Mouse (Mus musculus): ENCODE measurements around the gene Slfn1. TPM values are rescaled to one million over a fixed set of nuclear protein-coding genes. Genes with fewer than 3 reads are reported as not detected.
"Not testable (repeated sequence)": the region's sequence is repeated elsewhere in the genome, so short reads cannot be mapped to it uniquely, and the experiment has no call there.

Gene Slfn1
- total RNA-seq (2021) = 0.48 and 5.3 TPM in 2 replicates
- long read RNA-seq, experiment 1 = 0 reads
- long read RNA-seq, experiment 2 = 0 reads

DNA sequence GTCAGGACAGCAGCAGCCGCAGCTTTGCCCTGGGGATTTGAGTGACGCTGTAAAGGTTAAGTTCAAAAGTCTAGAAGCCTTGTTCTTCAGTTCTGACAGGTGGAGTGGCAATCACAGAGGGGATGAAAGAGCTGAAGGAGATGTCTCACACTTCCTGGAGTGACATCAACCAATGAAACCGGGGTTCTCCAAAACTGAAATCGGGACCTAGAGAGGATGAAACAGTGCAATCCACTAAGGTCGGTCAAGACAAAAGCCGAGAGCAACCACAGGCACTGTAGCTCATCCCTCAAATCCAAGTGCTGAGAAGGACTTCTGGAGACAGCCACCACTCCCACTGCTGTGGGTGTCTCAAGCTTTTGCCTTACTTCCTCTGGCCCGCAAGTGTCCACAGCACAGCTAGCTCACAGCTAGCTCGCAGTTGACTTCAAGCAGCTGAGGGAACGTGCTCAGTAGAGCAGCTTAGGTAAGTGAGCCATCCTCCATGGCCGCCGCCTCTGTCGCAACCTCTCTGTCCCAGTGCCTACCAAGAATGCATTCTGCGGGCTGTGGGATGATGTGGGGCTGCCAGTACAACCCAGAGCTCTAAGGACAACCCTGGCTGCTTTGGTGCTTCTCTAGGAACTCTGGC lies at the start of gene Slfn1:
Gene Slfn1 (plus strand): TSS at position 253 of the 631 bp plus-strand sequence.
- DNase-seq = no peak

GRCm38 (mm10) chr11:83067982-83068694 lies 48.5 kb upstream of the Slfn1 start:
- no peak for DNase-seq

DNA sequence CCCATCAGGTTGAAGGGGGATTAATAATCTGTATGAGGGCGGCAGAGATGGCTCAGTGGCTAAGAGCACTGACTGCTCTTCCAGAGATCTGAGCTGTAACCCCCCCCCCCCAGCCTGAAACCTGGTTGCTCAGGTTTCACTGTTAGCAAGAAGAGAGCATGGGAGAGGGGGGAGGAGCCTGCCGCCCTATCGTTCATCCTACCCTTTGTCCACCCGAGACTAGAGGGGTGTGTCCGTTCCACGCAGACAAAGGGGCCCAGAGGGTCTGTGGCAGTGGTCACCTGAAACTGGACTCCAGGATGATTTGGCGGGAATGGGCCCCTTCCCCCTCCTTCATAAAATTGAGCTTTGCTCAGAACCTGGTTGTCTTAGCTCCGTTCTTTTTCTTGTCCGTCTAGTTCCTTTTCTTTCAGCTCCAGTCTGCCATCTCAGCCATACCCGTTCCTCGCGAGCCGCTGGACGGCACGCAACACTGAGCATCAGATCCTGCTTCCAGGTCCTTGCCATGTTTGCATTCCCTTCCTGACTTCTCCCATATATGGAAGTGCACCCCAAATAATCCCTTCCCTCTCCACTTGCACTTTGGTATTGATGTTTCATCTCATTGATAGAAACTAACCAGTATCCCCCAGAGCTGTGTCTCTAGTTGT lies 46.2 kb upstream of the Slfn1 start:
- DNase-seq = no peak

GRCm38 (mm10) chr11:83077714-83078422 lies 38.8 kb upstream of the Slfn1 start:
- peak; percentile 76 for DNase-seq

- no peak for DNase-seq
Observed at GRCm38 (mm10) chr11:83078423-83079140, 38.1 kb upstream of the Slfn1 start.

DNA sequence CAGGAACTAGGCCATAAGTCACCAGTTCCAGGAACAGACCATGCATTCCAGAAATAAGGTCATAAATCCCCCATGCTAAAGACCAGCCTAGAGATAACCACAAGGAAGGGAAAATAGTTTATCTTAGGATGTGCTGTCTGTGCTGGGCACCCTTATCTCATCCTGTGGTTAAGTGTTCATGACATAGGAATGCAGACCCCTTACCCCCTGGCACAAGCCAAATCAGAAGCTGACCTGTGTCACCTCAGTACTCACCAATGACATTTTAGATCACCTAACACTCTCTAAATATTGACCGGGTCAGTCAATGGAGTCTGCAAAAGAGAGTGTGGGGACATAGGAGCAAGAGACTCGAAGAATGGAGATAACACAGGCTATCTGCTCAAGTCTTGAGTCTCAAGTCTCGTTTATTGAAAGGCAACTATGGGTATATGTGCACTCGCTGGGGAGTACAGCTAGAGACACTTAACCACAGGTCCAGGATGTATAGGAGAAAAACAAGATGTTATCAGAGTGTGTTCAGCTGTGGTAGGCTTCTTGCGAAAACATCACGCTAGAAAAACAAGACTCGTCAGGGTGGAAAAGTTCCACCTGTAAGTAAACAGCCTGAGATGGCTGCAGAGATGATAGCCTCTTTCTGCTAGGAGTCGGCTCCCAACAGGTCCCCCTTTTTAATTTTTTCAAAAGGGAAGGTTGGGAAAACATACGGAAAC lies 37.0 kb upstream of the Slfn1 start:
- no peak for DNase-seq

DNA sequence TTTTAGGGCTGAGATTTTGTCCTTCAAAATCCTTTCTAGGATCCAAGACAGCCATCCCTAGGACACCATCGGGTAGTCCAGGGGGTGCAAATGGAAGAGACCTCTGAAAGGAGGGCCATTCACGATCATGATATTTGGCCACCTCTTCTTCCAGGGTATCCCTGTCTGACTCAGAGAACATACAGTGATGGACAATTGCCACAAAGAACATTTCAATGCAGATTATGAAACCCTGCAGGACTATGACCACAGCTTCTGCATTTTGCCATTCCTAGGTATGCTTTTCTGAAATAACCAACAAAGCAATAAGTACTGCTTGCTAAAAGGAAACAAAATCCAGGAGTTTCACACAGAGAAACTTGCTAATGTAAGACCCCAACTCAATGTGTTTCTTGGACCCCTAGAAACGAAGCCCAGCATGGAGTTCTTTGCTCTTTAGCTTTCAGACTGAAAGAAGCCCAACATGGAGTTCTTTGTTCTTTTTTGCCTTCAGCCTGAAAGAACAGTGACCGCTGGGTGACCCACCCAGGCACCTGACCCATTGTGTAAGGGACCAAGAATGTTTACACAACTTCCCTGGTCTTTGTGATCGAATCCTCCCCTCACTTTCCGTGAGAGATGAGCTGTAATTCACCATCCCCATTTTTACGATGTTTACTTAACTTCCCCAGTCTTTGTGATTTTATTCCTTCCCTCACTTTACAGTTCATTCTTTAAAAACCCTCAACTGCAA lies 33.7 kb upstream of the Slfn1 start:
- no peak for DNase-seq

DNA sequence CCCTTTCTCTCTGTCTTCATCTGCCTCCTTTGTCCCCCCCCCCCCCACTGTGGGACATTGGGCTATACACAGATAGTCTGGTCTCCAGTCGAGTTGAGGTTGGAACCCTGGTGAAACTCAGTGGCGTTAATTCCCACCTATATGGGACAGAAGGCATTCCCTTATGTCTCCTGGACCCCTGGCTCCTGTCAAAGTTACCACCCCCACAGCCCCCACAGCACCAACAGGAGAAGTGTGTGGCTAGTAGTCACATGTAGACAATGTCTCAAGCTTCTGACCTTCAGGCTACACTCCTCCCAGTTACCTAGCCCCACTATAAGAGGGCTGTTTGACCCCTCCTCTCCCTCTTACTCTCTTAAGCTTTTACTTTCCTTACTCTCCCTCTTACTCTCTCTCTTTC lies 32.5 kb upstream of the Slfn1 start:
- no peak for DNase-seq

DNA sequence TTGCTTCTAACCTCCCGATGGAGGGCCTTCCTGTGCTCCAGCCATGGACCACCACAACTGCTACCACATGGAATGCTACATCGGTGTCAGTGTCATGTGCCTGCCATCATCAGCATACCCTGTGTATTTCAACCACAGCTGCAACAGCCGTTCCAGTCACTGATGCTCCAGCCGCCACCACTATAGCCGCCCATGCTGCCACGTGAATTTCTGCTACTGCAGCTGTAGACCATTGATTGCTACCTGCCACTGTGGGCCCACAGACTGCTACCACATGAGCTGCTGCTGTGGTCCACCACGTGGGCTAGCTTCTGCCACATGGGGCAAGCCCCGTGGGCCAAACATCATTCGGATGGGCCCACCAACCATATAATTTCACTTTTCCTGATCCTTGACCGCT lies 31.9 kb upstream of the Slfn1 start:
- DNase-seq = no peak

- DNase-seq = peak; percentile 34
Observed at GRCm38 (mm10) chr11:83115138-83115537, 1.5 kb upstream of the Slfn1 start.

DNA sequence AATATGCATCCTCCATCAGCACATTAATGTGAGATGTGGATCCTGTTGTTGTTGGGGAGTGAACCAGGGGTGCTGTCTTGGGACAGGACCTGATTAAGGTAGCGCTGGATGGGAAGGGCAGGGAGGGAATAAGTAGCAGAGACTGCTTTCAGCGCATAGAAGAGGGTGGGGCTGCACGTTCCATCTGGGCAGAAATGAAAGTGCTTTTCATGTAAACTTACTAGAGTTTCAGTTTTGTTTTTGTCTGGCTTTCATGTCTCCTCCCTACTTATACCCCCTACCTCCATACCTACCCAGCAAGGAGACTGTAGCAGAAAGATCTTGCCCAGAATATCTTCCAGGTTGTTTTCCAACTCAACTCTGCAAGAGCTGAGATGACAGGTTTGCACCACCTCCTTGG lies 1.4 kb downstream of the Slfn1 start:
- DNase-seq = no peak

DNA sequence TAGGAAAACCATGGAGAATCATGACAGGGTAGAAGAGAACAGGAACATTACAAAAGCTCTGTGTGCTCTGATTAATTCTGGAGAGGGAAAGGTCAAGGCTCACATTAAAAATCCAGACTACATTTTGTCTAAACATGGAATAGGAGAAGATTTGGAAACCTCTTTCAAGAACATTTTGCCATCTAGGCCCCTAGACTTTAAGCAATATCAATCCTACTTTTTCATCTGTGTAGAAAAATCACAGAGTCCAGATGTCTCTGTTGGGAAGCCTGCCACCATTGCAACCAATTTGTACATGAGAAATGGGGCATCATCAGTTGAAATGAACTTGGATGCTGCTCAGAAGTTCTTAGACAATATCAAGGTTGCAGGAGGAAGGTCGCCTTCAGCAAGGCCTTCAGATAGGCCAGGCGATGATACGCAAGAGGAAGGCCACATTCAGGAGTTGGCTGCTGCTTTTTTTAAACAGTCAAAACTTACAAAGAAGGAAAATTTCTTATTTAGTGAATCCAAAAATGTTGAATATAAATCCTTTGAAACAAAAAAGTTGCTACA lies 4.6 kb downstream of the Slfn1 start:
- peak; percentile 60 for DNase-seq

GRCm38 (mm10) chr11:83123198-83123597 lies 6.5 kb downstream of the Slfn1 start:
- no peak for DNase-seq

DNA sequence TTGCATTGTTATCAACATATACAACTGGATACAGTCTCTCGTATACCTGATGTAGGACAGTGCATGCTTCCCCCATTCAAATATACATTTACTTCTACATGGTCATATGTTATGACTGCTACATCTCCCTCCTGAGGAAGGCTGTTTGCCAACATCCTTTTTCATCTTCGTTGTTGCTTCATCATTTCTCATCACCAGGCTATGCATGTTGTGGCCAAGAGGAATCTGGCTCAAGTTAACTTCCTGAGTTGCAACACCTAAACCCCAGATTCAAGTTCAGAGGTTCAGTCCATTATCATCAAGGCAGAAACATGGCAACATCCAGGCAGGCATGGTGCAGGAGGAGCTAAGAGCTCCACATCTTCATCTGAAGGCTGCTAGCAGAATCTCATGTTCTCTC lies 8.3 kb downstream of the Slfn1 start:
- DNase-seq = no peak

GRCm38 (mm10) chr11:83125633-83126032 lies 9.0 kb downstream of the Slfn1 start:
- DNase-seq = not testable (repeated sequence)

DNA sequence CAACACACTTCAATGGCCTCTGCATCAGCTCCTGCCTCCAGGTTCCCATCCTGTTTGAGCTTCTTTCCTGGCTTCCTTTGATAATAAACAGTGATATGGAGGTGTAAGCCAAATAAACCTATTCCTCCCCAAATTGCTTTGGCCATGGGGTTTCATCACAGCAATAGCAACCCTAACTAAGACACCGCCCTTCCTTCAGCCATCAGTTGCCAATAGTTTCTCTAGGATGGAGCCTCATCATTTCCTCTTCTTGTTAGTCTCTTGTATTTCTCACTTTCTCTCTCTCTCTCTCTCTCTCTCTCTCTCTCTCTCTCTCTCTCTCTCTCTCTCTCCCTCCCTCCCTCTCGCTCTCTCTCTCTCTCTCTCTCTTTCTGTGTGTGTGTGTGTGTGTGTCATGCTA lies 20.6 kb downstream of the Slfn1 start:
- not testable (repeated sequence) for DNase-seq

- DNase-seq = not testable (repeated sequence)
Observed at GRCm38 (mm10) chr11:83148939-83149338, 32.3 kb downstream of the Slfn1 start.
